Mouse (Mus musculus): ENCODE measurements around the gene Fasl. TPM values are rescaled to one million over a fixed set of nuclear protein-coding genes. Genes with fewer than 3 reads are reported as not detected.

The Fasl gene
- not detected for total RNA-seq (2021)
- long read RNA-seq, experiment 1 = 0 reads
- long read RNA-seq, experiment 2 = 0 reads

DNA sequence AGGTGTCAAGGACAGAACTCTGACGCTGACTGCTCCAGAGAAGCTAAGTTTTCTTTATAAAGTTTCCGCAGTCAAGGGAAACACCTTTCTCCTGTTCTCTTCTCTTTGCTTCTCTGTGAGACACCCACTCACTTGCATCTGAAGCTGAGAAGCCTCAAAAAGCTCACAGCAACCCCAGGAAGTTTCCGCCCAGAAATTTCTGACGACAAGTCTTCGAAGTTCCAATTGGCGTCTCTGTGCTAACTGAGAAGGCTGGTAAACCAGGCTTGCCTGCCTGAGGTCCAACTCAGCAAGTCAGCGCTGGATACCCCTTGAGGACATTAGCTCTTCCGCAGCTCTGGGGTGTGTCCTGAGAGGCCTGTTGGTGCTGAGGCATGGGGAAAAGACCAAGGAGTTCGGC lies at the start of gene Fasl:
TSS of gene Fasl (minus strand) at position 157 of the 400 bp plus-strand sequence.
- DNase-seq = no peak
- intact Hi-C loops (cut with DNase I) = no loop called here

DNA sequence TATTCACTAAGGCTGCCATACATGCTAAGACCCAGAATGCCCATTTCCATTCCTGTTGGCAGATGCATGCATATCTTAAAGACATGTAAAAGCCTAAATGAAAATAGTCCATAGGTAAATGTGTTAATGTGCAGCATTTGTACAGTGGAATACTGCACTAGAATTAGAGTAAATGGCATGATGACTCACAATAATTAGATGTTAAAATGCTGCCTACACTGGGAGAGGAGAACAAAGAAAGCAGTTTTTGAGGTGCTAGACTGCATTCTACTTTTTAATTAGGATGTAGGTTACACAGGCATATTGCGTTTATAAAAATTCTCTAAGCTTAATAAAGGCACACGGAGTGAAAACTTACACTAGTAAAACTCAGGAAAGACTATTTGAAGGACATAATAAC lies 38.4 kb upstream of the Fasl start:
- DNase-seq = no peak
- intact Hi-C loops (cut with DNase I) = no loop called here

- intact Hi-C loops (cut with DNase I) = no loop called here
- no peak for DNase-seq
Observed at GRCm38 (mm10) chr1:161809428-161809827, 21.1 kb upstream of the Fasl start.

DNA sequence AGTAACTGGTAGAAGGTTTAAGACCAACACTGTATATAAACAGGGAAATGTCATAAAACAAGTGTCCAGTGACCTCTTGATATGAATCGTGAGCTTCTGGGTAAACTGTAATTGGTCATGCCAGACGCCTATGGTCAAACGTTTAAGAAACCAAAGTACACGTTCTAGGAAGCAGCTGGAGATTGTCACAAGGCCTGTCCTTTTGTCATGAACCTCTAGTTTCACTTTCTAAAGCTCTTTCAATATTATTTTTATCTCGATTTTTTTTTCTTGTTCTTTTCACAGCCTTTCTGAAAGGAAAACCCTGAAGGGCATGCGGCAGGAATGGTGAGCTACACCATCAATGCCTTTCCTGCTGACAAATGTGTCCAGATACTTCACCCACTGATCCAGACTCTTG lies 20.7 kb upstream of the Fasl start:
- intact Hi-C loops (cut with DNase I) = no loop called here
- DNase-seq = no peak

GRCm38 (mm10) chr1:161804541-161804971 lies 16.3 kb upstream of the Fasl start:
- intact Hi-C loops (cut with DNase I) = no loop called here
- no peak for DNase-seq

DNA sequence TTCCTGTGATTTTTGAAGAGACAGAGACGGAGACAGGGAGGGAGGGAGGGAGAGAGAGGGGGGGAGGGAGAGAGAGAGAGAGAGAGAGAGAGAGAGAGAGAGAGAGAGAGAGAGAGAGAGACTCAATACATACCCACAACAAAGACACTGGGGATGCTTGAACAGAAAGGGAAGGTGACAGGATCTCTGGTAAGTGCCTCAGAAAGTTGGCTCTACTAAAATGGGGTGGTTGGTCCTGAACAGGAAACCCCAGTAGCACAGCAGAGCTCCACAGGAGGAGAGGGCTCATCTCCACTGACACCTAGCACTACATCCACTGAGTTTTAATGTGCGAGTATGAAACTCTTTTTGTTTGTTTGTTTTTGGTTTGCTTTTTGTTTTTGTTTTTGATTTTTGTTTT lies 13.0 kb upstream of the Fasl start:
- intact Hi-C loops (cut with DNase I) = no loop called here
- DNase-seq = no peak

DNA sequence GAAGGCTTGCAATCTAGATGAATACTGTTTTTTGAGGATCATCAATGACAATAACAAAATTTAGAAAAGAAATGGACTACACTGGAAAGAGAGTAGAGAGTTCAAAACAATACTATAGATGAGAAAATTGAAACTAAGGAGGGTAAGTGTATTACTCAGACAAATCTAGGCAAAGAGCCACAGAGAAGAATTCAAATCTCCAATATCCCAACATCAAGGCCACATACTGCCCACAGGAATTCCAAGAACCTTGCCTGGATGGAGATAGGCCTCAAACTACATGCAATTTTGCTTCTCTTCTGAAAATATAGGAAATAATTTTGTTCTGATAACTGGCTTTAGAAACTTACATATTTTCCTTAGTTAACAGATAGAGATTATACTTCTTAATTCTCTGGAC lies 12.0 kb upstream of the Fasl start:
- no peak for DNase-seq
- intact Hi-C loops (cut with DNase I) = no loop called here

- DNase-seq = no peak
- intact Hi-C loops (cut with DNase I) = no loop called here
Observed at GRCm38 (mm10) chr1:161799791-161800190, 11.5 kb upstream of the Fasl start.

GRCm38 (mm10) chr1:161798866-161799265 lies 10.6 kb upstream of the Fasl start:
- intact Hi-C loops (cut with DNase I) = no loop called here
- no peak for DNase-seq

- no peak for DNase-seq
- intact Hi-C loops (cut with DNase I) = no loop called here
Observed at GRCm38 (mm10) chr1:161794447-161795211, 6.3 kb upstream of the Fasl start.

- no peak for DNase-seq
- intact Hi-C loops (cut with DNase I) = no loop called here
Observed at GRCm38 (mm10) chr1:161793321-161793720, 5.0 kb upstream of the Fasl start.

- DNase-seq = no peak
- intact Hi-C loops (cut with DNase I) = no loop called here
Observed at GRCm38 (mm10) chr1:161792687-161792969, 4.3 kb upstream of the Fasl start.

GRCm38 (mm10) chr1:161791854-161792686 lies 3.8 kb upstream of the Fasl start:
- intact Hi-C loops (cut with DNase I) = no loop called here
- DNase-seq = no peak

GRCm38 (mm10) chr1:161782725-161783124 lies 5.6 kb downstream of the Fasl start:
- intact Hi-C loops (cut with DNase I) = no loop called here
- DNase-seq = no peak

DNA sequence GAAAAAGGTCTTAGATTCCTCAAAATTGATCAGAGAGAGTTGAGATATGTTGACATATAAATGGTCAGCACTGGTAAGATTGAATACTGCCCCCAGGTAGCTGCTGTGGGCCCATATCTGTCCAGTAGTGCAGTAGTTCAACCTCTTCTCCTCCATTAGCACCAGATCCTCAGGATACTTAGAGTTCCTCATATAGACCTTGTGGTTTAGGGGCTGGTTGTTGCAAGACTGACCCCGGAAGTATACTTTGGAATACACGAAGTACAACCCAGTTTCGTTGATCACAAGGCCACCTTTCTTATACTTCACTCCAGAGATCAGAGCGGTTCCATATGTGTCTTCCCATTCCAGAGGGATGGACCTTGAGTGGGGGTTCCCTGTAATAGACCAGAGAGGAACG lies 6.7 kb downstream of the Fasl start:
- intact Hi-C loops (cut with DNase I) = no loop called here
- DNase-seq = no peak

- no peak for DNase-seq
- intact Hi-C loops (cut with DNase I) = no loop called here
Observed at GRCm38 (mm10) chr1:161779057-161779456, 9.2 kb downstream of the Fasl start.

DNA sequence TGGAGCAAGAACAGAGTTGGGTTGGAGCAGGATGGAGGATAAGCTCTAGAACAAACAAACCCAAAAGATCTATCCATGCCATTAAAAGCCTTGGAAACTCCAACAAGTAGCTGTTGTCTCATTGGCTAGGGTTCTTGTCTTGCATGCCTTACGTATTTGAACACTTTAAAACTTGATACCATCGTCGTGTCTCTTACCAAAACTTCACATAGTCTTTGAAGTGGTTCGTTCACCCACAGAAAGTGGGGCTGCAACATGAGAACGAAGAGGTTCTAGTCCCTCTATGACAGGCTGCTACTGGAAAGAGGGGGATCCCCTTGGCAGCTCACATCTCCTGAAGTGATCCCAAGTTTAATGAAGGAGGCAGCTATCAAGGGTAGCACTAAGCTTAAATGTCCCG lies 13.1 kb downstream of the Fasl start:
- DNase-seq = no peak

GRCm38 (mm10) chr1:161771293-161771692 lies 17.0 kb downstream of the Fasl start:
- DNase-seq = no peak
- intact Hi-C loops (cut with DNase I) = no loop called here

More for the DNA sequence above, 13.1 kb downstream of the Fasl start:
- intact Hi-C loops (cut with DNase I) = no loop called here

GRCm38 (mm10) chr1:161769329-161769728 lies 19.0 kb downstream of the Fasl start:
- no peak for DNase-seq
- intact Hi-C loops (cut with DNase I) = no loop called here

GRCm38 (mm10) chr1:161767101-161767524 lies 21.2 kb downstream of the Fasl start:
- intact Hi-C loops (cut with DNase I) = no loop called here
- no peak for DNase-seq

DNA sequence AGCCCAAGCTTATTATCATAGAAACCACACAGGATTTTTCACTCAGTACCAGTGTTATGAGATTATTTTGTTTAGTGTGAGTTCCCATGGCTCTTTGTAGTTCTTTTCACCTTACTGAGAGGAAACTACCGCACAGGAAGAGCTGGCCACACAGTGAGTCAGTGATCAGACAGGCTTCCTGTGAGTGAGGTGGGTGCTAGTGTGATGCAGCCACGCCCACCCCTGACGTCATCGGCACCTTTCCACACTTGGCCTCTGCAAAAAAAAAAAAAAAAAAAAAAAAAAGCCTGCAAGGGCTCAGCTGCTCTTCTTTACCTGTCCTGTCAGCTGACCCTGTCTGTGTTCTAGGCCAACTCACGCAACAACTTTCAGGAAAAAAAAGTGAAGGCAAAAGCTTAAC lies 21.6 kb downstream of the Fasl start:
- intact Hi-C loops (cut with DNase I) = no loop called here
- DNase-seq = peak; percentile 26 to 29

DNA sequence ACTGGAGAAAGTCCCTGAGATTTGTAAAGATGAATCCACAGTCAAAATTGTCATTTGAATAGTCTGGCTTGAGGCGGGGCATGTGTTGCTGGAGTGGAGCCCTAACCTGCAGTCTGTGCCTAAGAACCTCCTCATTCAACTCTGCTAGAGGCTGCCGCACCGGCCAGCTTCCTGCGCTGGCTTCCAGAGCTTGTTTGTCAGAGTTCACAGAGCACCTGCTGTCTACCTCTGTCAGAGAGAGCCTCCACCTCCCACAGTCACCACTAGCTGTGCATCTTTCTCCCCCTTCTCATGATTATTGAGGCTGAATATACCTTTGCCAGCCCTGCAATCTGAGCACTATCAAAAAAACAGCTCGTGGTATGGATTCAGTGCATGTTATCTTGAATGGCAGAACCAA lies 22.4 kb downstream of the Fasl start:
- intact Hi-C loops (cut with DNase I) = no loop called here
- no peak for DNase-seq
